Mouse (Mus musculus) ZHBTc4 (cell line): Measurements from ENCODE around the gene Kdm5c.
A peak's percentile ranks its signal among the peaks of the same experiment; 100 is the strongest.

Experiments
- DNase-seq: peaks from one replicate; pipeline ENCODE4 v3.0.0-alpha.2; 2011; ENCODE audit warnings: low read depth, low spot score

The Kdm5c gene

DNA sequence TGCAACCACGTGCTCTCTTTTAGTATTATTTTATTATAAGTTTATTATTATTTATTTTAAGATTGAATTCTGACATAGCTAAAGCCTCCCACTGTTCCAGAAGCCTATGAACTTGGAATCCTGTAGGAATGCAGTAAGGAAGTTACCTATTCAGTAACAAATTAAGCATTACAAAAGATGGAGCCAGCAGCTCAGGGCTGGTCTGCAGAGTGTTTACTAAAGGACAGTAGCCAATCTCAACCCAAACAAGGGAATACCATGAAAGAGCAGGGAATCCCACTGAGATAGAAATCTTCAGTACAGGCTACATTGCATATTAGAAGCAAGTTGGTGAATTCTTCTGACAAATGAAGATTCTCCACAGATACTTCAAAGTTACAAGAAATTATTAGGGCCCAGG is 54.2 kb downstream of the Kdm5c start:
- DNase-seq: peak; percentile 64

DNA sequence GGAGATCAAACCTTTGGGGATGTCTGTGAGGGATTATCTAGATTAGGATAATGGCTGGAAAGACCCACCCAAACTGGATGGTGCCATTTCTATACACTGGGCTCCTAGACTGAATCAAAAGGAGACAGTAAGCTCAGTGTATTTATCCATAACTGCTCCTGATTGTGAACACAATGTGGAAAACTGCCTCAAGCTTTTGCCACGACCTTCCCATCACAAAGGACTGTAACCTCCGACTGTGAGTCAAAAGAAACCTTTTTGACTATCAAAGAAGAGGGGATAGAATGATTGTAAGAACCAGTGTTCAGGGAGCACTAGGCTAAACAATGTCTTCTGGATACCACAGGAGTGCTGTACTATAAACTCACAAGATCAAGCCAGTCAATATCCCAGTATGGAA is 73.4 kb downstream of the Kdm5c start:
- peak; percentile 73 for DNase-seq

DNA sequence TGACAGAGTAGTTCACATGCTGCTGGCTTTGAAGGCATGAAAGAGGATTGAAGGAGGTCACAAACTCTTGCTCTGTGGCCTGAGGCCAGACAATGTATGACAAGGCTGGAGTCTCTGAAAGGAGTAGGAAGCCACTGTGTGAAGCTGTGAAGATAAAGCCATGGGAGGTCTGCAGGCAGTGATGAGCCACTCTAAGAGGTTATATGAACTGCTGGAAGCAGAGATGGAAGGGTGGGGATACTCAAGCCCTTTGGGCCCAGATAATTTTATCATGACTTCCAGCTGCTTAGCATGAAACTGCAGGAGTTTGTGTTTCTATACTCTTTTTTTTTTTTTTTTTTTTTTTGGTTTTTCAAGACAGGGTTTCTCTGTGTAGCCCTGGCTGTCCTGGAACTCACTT is 74.6 kb downstream of the Kdm5c start:
- DNase-seq: peak; percentile 13

DNA sequence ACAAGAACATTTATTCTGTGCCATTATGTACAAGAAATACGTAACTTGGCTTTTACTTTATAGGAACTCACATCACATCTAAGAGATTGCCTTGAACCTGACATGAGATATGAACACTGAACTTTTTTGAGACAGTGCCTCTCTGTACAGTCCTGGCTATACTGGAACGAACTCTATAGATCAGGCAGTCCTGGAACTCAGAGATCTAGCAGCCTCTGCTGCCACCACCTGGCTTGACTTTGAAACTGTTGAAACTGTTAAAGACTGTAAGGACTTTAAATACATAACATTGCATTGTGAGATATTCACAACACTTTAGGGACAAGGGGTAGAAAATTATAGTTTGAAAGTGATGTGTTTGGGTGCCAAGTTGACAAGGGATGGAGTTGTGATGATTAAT is 75.1 kb downstream of the Kdm5c start:
- peak; percentile 53 for DNase-seq

DNA sequence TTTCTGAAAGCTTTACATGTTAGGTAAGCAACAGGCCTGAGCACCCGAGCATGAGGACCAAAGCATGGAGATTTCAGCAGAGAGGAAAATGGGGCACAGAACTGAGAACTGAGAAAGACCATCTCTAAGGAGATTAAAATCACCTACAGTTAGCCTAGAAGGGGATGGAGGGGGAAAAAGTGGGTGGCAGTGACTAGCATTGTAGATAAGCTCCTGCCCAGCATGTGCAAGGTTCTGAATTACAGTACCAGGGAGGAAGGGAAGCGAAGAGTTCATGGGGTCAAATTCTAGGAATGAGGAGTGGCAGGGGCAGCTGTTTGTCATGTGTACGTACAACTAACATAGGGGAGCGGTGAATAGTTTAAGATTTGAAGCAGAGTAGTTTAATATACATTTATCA is 87.7 kb downstream of the Kdm5c start:
- DNase-seq: no peak

DNA sequence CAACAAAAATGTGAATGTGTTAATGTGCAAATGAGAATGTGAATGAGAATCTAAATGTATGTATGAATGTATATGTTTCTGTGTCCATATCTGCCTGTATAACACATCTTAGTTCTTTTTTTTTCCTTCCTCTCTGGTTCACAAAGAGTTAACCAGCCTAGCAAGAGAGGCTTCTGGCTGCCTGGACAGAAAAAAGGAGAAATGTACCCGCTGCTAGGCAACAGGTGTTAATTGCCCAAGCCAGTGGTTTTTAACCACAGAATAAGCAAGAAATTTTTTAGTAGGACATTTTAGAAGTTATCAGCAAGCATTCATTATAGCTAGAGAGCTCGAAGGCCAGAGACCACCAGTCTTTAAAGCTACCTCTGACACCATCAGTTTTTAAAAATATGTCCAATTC is 90.0 kb downstream of the Kdm5c start:
- DNase-seq: no peak

DNA sequence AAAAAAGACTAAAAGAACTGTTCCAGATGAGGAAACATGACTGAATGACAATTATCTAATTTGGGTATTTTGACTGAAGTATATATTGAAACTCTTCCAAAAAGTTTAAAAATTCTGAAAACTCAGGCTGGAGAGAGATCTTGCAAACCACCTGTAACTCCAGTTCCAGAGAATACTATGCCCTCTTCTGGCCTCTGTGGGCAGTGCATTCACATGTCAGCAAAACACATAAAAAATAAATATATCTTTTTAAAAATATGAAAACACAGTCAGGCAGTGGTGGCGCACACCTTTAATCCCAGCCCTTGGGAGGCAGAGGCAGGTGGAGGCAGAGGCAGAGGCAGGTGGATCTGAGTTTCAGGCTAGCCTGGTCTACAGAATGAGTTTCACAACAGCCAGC is 90.8 kb downstream of the Kdm5c start:
- DNase-seq: no peak
